Comparison of ENCODE assay signal across 9 mouse cellular contexts in the genomic region with DNA sequence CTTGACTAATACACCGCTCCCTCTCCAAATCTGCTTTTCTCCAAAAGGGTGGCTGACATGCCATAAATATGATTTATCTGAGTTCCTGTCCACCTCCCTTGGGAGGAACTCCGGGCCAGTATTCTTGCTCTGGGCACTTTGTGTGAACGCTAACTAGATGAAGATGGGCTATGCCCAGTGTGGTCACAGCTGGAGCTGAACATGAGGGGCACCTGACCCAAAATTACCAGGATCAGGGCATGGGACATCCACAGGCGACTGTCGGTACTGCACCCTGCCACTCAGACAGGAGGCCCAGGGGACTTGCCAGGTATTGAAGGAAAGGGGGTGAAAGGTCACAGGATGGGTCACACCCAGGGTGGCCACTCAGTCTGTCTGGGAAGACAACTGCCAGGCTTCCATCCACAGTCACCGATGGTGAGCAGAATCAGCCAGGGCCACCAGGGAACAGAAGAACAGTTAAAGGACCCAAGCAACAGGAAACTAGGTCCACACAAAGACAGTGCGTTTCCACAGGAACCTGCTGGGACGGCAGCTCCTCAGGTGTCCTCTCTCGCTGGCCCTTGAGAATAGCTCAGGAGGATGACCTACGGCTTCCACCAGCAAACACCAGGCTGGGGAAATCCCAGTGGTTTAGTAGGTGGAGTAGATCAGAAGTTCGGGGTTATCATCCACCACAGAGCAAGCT. TPM values are rescaled to one million over a fixed set of nuclear protein-coding genes. Genes with fewer than 3 reads are reported as not detected.
A peak's percentile ranks its signal among the peaks of the same experiment; 100 is the strongest.
DNase-seq lines count a peak whose midpoint lies in the region; ATAC-seq and TF ChIP-seq lines count a peak whose summit lies in the region.
"Had no signal": no experiment of that assay in that cellular context is flagged by ENCODE, and none has a peak within 500 bp of the region (broad histone marks: within the 10 kb centered on the region; RNA-seq: fewer than 3 reads in every experiment).

No protein-coding gene starts in this region.

- H3K4me3 ChIP-seq in liver, embryonic 11.5 days (ENCODE audit: low read depth, low read length), result no peak overlapping the region
- no peak overlapping the region for H3K4me3 ChIP-seq in lung, embryonic 14.5 days (ENCODE audit: low read depth, low read length)
- H3K4me3 ChIP-seq: embryonic facial prominence, embryonic 12.5 days; stomach, embryonic 15.5 days had no signal

- H3K9ac ChIP-seq in liver, embryonic 11.5 days (ENCODE audit: low read depth, low read length), result no peak overlapping the region
- no peak overlapping the region for H3K9ac ChIP-seq in lung, embryonic 14.5 days
- H3K9ac ChIP-seq: embryonic facial prominence, embryonic 12.5 days; stomach, embryonic 15.5 days had no signal

- no peaks in the 10 kb centered on the region for H3K9me3 ChIP-seq in liver, embryonic 11.5 days (ENCODE audit: control insufficient read depth, low read length)
- no peaks in the 10 kb centered on the region for H3K9me3 ChIP-seq in lung, embryonic 14.5 days (ENCODE audit: low read depth, low read length)
- H3K9me3 ChIP-seq: embryonic facial prominence, embryonic 12.5 days; stomach, embryonic 15.5 days had no signal

- 0 out of 2 replicates have a peak, but pooled peaks cover 5% of the 10 kb centered on the region for H3K36me3 ChIP-seq in liver, embryonic 11.5 days (ENCODE audit: control insufficient read depth, insufficient read depth, low read length)
- peaks cover 5% of the 10 kb centered on the region; the same call in 1 of the 2 replicates for H3K36me3 ChIP-seq in lung, embryonic 14.5 days (ENCODE audit: insufficient read depth)

- no peaks in the 10 kb centered on the region for H3K27me3 ChIP-seq in liver, embryonic 11.5 days (replicated peaks; ENCODE audit: control insufficient read depth, insufficient read depth, low read length)
- H3K27me3 ChIP-seq in lung, embryonic 14.5 days (ENCODE audit: insufficient read depth, low read length), result no peaks in the 10 kb centered on the region
- H3K27me3 ChIP-seq: embryonic facial prominence, embryonic 12.5 days; stomach, embryonic 15.5 days had no signal

- peak; percentile 67 for TF ChIP-seq CTCF in lung, embryonic 14.5 days (IDR thresholded peaks at IDR 0.05; ENCODE audit: low read depth)

- 0 out of 2 replicates have a peak, but pooled peaks have one; percentile 13 for ATAC-seq in liver, embryonic 11.5 days (replicated peaks; ENCODE audit: low FRiP score)
- ATAC-seq in granulocyte monocyte progenitor cell, adult 5-6 weeks (replicated peaks; ENCODE audit: poor library complexity, severe bottlenecking), result peak; percentile 56
- ATAC-seq in lung, embryonic 14.5 days (ENCODE audit: insufficient read depth), result no peak

- no peak overlapping the region for H3K27ac ChIP-seq in liver, embryonic 11.5 days (ENCODE audit: low read depth, low read length)
- no peak overlapping the region for H3K27ac ChIP-seq in lung, embryonic 14.5 days (ENCODE audit: low read depth)
- H3K27ac ChIP-seq: stomach, embryonic 15.5 days had no signal

- DNase-seq in liver, embryonic 11.5 days (ENCODE audit: low spot score), result no peak
- DNase-seq in liver (no peak), ZHBTc4 (ENCODE audit: low read depth, low spot score) (peak; percentile 64)
- DNase-seq in lung, embryonic 14.5 days, result peak; percentile 16
- peak; percentile 47 to 55 for DNase-seq in thymus, postnatal 36 days
- DNase-seq in right cerebral cortex, postnatal 36 days (ENCODE audit: low spot score in 2 of 2), result no peak

- H3K4me1 ChIP-seq in liver, embryonic 11.5 days (replicated peaks; ENCODE audit: control insufficient read depth, insufficient read depth, low read length), result peaks cover 16% of the 10 kb centered on the region
- H3K4me1 ChIP-seq in lung, embryonic 14.5 days (ENCODE audit: insufficient read depth), result no peaks in the 10 kb centered on the region

- WGBS in liver, embryonic 11.5 days, result 74% methylated on average over 11 of the region's 11 CpGs
- 79% methylated on average over 11 of the region's 11 CpGs for WGBS in lung, embryonic 14.5 days

- H3K4me2 ChIP-seq in liver, embryonic 11.5 days, result no peak overlapping the region
- H3K4me2 ChIP-seq in lung, embryonic 14.5 days, result no peak overlapping the region
- H3K4me2 ChIP-seq: embryonic facial prominence, embryonic 12.5 days; stomach, embryonic 15.5 days had no signal

RNA-seq across cellular contexts. Expression of a gene that starts 35.0 kb away (rescaled TPM):
- 5.3 and 7.3 TPM in 2 replicates for polyA plus RNA-seq in liver, embryonic 11.5 days (2014; fragmentation: Nextera tagmentation; extraction: Ambion mirVana)
- 12.2 and 21.8 TPM in 2 replicates for total RNA-seq in granulocyte monocyte progenitor cell, adult 5-6 weeks (2014; fragmentation: Nextera tagmentation)
- total RNA-seq in granulocyte monocyte progenitor cell, adult 5-6 weeks (2017), result 0.34 and 0.93 TPM in 2 replicates
- polyA plus RNA-seq in lung, embryonic 14.5 days (2014; fragmentation: Nextera tagmentation; extraction: Ambion mirVana), result 8.7 and 9.6 TPM in 2 replicates

RNA-seq across cellular contexts. Expression of a gene that starts 45.4 kb away (rescaled TPM):
- polyA plus RNA-seq in liver, embryonic 11.5 days (2014; fragmentation: Nextera tagmentation; extraction: Ambion mirVana), result 7.5 and 10.8 TPM in 2 replicates
- total RNA-seq in granulocyte monocyte progenitor cell, adult 5-6 weeks (2014; fragmentation: Nextera tagmentation), result not detected in 2 replicates
- 0.13 TPM in 1 of 2 replicates, not detected in the other for total RNA-seq in granulocyte monocyte progenitor cell, adult 5-6 weeks (2017)
- polyA plus RNA-seq in lung, embryonic 14.5 days (2014; fragmentation: Nextera tagmentation; extraction: Ambion mirVana), result 61.2 and 67.5 TPM in 2 replicates

RNA-seq across cellular contexts. Expression of a gene that starts 48.9 kb away (rescaled TPM):
- not detected in 2 replicates for polyA plus RNA-seq in liver, embryonic 11.5 days (2014; fragmentation: Nextera tagmentation; extraction: Ambion mirVana)
- not detected in 2 replicates for total RNA-seq in granulocyte monocyte progenitor cell, adult 5-6 weeks (2014; fragmentation: Nextera tagmentation)
- total RNA-seq in granulocyte monocyte progenitor cell, adult 5-6 weeks (2017), result 0.31 TPM in 1 of 2 replicates, not detected in the other
- 0.16 TPM in 1 of 2 replicates, not detected in the other for polyA plus RNA-seq in lung, embryonic 14.5 days (2014; fragmentation: Nextera tagmentation; extraction: Ambion mirVana)

Comparison
In these comparisons a context has a peak if more than half of its experiments do, and no peak if none do; other contexts are left out.
1. DNase-seq: peak in ZHBTc4 (single experiment), lung, embryonic 14.5 days (single experiment) and thymus, postnatal 36 days (2 of 2); none in liver, embryonic 11.5 days (single experiment), liver (single experiment) and right cerebral cortex, postnatal 36 days (0 of 2).